Mouse (Mus musculus) intestine, embryonic 15.5 days (tissue): ENCODE data around the gene Olfr5. TPM values are rescaled to one million over a fixed set of nuclear protein-coding genes. Genes with fewer than 3 reads are reported as not detected.
"Not testable (repeated sequence)": the region's sequence is repeated elsewhere in the genome, so short reads cannot be mapped to it uniquely, and the experiment has no call there.

Experiments used
- ATAC-seq: fragments of 200-750 bp; cut with Nextera tagmentation; 2 replicates; pipeline ENCODE4 v1.8.0; 2017; ENCODE audit warnings: moderate TSS enrichment, moderate library complexity
- H3K27ac ChIP-seq: fragments of 300-500 bp; sonication (generic); 2 replicates; pipeline ENCODE4 v1.5.1; 2015; ENCODE audit warnings: mild to moderate bottlenecking, inconsistent platforms
- H3K27me3 ChIP-seq: fragments of 300-500 bp; sonication (generic); replicated peaks from 2 replicates; pipeline ENCODE4 v1.6.1; 2015; ENCODE audit warnings: inconsistent platforms
- H3K36me3 ChIP-seq: fragments of 300-500 bp; sonication (generic); 2 replicates; pipeline ENCODE4 v1.6.1; 2015; ENCODE audit warnings: inconsistent platforms
- H3K4me1 ChIP-seq: fragments of 300-500 bp; sonication (generic); replicated peaks from 2 replicates; pipeline ENCODE4 v1.6.1; 2015; ENCODE audit warnings: inconsistent platforms
- H3K4me2 ChIP-seq: fragments of 300-500 bp; sonication (generic); replicated peaks from 2 replicates; pipeline ENCODE4 v1.6.1; 2015; ENCODE audit warnings: mild to moderate bottlenecking, inconsistent platforms
- H3K4me3 ChIP-seq: fragments of 300-500 bp; sonication (generic); replicated peaks from 2 replicates; pipeline ENCODE4 v1.5.1; 2015; ENCODE audit warnings: inconsistent platforms
- H3K9ac ChIP-seq: fragments of 300-500 bp; sonication (generic); 2 replicates; pipeline ENCODE4 v1.6.1; 2015; ENCODE audit warnings: inconsistent platforms
- H3K9me3 ChIP-seq: fragments of 300-500 bp; sonication (generic); 2 replicates; pipeline ENCODE4 v1.6.1; 2016; ENCODE audit warnings: inconsistent platforms
- WGBS: fragments of 180-500 bp; shearing (Covaris S2); methylation state at CpG from one replicate; pipeline ENCODE4 v1.1.7; 2015; 5-methylcytosine and 5-hydroxymethylcytosine counted together
- polyA plus RNA-seq: library from polyadenylated mRNA; unstranded; fragments of >200 nt; fragmentation: Nextera tagmentation; extraction: Ambion mirVana; gene quantifications from 2 replicates; pipeline ENCODE4 v1.2.1, GENCODE M21; 2015

Olfr5 gene
- polyA plus RNA-seq, result not detected in 2 replicates

DNA sequence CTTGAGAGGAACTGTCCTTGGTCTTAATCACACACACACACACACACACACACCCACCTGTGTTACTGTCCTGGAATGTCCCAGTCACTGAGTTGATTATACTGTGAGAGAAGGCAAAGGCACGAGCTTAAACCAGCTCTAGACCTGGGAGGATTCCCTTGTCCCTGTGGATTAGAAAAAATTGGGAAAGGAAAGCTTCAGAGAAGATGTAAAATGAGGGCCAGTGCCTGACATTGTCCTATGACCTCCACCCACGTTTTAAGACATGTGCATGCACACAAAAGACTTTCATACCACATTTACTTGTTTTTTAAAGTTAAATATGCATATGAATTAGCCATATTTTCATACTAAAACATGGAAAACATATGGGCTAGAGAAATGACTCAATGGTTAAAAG lies at the start of gene Olfr5:
Olfr5 (minus strand) TSS at position 101 of the 400 bp plus-strand sequence.
- WGBS, result 36% methylated on average over 2 of the region's 2 CpGs
- H3K9ac ChIP-seq, result no peak within 1 kb of the TSS
- no peaks in the 10 kb centered on the region for H3K36me3 ChIP-seq
- H3K4me3 ChIP-seq, result no peak within 1 kb of the TSS
- no peaks in the 10 kb centered on the region for H3K27me3 ChIP-seq
- no peaks in the 10 kb centered on the region for H3K9me3 ChIP-seq
- no peak within 1 kb of the TSS for H3K27ac ChIP-seq
- ATAC-seq, result no peak
- no peak within 1 kb of the TSS for H3K4me2 ChIP-seq
- no peaks in the 10 kb centered on the region for H3K4me1 ChIP-seq

DNA sequence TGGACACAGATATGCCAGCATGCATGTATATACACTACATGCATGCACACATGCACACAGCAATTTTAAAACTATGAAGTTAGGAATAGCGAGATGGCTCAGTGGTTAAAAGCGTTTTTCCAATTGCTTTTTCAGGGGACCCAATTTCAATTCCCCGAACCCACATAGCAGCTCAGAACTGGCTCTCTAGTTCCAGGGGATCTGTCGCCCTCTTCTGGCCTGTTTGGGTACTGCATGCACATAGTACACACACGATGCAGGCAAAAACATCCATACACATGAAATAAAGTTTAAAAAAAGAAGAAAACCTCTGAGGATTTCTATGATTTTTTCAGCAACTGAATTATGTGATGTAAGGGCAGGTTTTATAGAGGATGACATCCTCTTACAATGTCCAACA lies 39.4 kb upstream of the Olfr5 start:
- WGBS, result 64% methylated on average over 5 of the region's 5 CpGs
- no peak overlapping the region for H3K4me2 ChIP-seq
- no peak for ATAC-seq

DNA sequence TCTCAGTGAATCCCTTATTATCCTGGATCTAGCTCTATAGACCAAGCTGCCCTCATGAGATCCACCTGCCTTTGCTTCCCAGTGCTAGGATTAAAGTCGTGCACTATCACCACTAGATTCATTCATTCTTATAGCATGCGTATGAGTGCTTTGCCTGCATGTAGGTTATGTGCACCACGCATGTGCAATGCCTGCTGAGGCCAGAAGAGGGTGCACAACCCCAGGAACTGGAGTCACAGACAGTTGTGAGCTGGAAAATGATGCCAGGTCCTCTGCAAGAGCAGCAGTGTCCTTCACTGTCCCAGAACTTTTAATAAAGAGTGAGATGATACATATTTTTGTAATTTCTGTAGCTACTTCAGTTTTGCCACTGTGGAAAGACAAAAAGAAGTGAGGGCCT lies 38.3 kb upstream of the Olfr5 start:
- no peak for ATAC-seq
- no peaks in the 10 kb centered on the region for H3K4me1 ChIP-seq
- no peak overlapping the region for H3K27ac ChIP-seq
- H3K9me3 ChIP-seq, result no peaks in the 10 kb centered on the region
- WGBS, result 53% methylated on average over 3 of the region's 3 CpGs
- H3K9ac ChIP-seq, result no peak overlapping the region
- H3K4me3 ChIP-seq, result no peak overlapping the region
- no peak overlapping the region for H3K4me2 ChIP-seq
- no peaks in the 10 kb centered on the region for H3K27me3 ChIP-seq
- H3K36me3 ChIP-seq, result no peaks in the 10 kb centered on the region

More for the DNA sequence above, 39.4 kb upstream of the Olfr5 start:
- Histone ChIP-seq H3K4me3 (no peak overlapping the region), H3K27me3 (no peaks in the 10 kb centered on the region), H3K9me3 (no peaks in the 10 kb centered on the region), H3K36me3 (no peaks in the 10 kb centered on the region), H3K9ac (no peak overlapping the region), H3K27ac (no peak overlapping the region), H3K4me1 (no peaks in the 10 kb centered on the region)

DNA sequence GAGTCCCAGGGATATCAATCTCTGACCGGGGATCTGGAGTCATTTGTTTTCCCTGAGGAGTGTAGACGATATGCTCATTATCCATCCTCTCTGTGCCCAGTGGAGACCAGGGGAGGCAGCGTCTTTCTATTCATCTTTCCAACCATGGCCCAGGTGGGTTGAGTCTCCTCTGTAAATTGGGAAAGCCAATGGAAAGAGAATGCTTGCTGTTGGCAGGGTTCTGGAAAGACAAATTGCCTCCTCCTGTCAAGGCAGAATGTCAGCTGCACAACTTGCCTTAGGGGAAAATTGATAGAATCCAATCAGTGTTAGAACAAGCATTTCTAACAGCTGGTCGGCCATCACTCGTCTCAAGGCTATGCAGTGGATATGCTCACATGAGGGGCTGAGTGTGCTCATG lies 36.1 kb upstream of the Olfr5 start, which contains the start of gene Olfr1349:
Olfr1349 (minus strand) TSS at position 101 of the 400 bp plus-strand sequence.
- WGBS, result 86% methylated on average over 5 of the region's 5 CpGs
- no peak within 1 kb of the TSS for H3K4me2 ChIP-seq

DNA sequence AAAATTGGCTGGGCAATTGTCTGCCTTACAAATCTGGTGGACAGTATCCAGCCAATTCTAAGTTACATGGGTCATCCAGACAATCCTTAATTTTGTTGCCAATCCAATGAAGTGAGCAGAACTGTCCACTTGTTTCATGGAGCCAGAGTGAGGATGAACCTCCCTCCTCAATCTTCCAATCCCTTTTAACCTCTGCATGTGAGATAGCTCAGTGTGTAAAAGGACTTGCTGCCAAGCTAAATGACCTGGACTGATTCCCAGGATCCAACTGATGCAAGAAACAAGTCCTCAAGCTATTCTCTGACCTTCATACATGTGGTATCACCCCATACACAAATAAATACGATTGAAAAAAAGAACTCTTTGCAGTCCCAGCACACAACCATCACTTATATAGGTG lies 34.9 kb upstream of the Olfr5 start:
- H3K36me3 ChIP-seq, result no peaks in the 10 kb centered on the region
- WGBS, result 31% methylated on average over 1 of the region's 1 CpGs
- no peak overlapping the region for H3K9ac ChIP-seq
- no peaks in the 10 kb centered on the region for H3K9me3 ChIP-seq
- no peak overlapping the region for H3K4me2 ChIP-seq
- ATAC-seq, result no peak
- no peaks in the 10 kb centered on the region for H3K4me1 ChIP-seq
- H3K4me3 ChIP-seq, result no peak overlapping the region
- no peaks in the 10 kb centered on the region for H3K27me3 ChIP-seq
- no peak overlapping the region for H3K27ac ChIP-seq

More for the DNA sequence above, 36.1 kb upstream of the Olfr5 start, which contains the start of gene Olfr1349:
- no peak within 1 kb of the TSS for H3K27ac ChIP-seq
- no peaks in the 10 kb centered on the region for H3K4me1 ChIP-seq
- H3K27me3 ChIP-seq, result no peaks in the 10 kb centered on the region
- no peak within 1 kb of the TSS for H3K4me3 ChIP-seq
- H3K9ac ChIP-seq, result no peak within 1 kb of the TSS
- H3K36me3 ChIP-seq, result no peaks in the 10 kb centered on the region
- H3K9me3 ChIP-seq, result no peaks in the 10 kb centered on the region
- no peak for ATAC-seq

DNA sequence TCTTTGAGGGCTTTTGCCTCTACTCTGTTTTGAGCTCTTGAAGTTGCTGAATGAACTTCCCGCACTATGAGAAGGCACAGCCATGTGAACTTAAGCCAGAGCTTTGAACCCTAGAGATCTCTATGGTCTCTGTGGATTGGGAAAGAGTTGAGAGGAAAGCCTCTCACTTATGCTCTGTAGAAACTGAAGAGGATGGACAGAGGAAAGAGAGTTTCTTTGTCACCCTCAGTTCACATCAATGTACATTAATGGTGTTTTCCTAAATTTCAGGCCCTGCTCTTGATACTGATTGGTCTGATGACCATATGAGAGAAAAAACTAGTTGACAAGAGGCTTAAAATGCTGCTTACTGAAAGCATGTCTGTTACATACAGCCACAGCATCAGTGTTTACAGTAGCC lies 21.9 kb upstream of the Olfr5 start, which contains the start of gene Olfr1348:
Olfr1348 (minus strand) TSS at position 101 of the 400 bp plus-strand sequence.
- H3K4me2 ChIP-seq, result no peak within 1 kb of the TSS
- no peak for ATAC-seq
- no peaks in the 10 kb centered on the region for H3K9me3 ChIP-seq
- H3K36me3 ChIP-seq, result no peaks in the 10 kb centered on the region
- no peak within 1 kb of the TSS for H3K9ac ChIP-seq
- H3K4me1 ChIP-seq, result no peaks in the 10 kb centered on the region
- 91% methylated on average over 1 of the region's 1 CpGs for WGBS
- no peaks in the 10 kb centered on the region for H3K27me3 ChIP-seq
- no peak within 1 kb of the TSS for H3K27ac ChIP-seq
- no peak within 1 kb of the TSS for H3K4me3 ChIP-seq

DNA sequence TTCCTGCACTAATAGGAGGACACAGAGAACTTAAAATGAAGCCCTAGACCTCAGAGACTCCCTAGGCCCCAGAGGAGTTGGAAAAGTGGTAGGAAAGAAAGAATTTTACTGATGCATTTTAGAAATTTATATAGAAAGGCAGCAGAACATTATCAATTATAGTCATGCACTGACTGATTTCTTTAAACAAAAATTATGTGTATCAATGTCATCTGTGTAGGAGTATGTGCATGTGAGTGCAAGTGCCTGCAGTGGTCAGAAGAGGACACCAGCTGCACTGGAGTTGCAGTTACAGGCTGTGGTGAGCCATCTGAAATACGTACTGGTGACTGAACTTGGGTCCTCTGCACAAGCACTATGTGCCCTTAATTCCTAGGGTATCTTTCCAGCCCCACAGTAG lies 12.9 kb upstream of the Olfr5 start, which contains the start of gene Olfr1347:
Olfr1347 (minus strand) TSS at position 101 of the 400 bp plus-strand sequence.
- Histone ChIP-seq H3K36me3 (no peaks in the 10 kb centered on the region), H3K4me1 (no peaks in the 10 kb centered on the region), H3K27me3 (no peaks in the 10 kb centered on the region), H3K27ac (no peak within 1 kb of the TSS), H3K9ac (no peak within 1 kb of the TSS), H3K4me3 (no peak within 1 kb of the TSS), H3K4me2 (no peak within 1 kb of the TSS), H3K9me3 (no peaks in the 10 kb centered on the region)
- WGBS, result 74% methylated on average over 1 of the region's 1 CpGs
- no peak for ATAC-seq

DNA sequence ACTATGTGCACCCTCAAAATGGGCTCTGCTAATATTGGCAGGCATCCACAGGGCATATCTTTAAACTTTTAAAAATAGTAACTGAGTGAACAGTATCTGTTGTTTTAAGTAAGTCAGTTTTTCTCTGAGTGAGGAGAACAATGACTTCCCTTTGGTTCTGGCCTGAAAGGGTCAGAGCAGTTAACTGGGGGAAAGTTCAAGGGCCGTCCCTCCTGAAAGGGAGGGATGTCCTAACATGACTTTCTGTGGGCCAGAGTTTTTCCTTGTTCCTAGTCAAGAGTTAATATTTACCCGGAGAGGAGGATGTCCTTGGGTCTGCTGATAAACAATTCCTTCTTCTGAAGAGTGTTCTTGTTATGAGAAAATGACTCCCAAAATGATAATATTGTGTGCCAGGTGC lies 9.1 kb downstream of the Olfr5 start:
- not testable (repeated sequence) for H3K4me1 ChIP-seq, H3K27me3 ChIP-seq, H3K36me3 ChIP-seq, H3K4me2 ChIP-seq, H3K9me3 ChIP-seq, H3K4me3 ChIP-seq, H3K9ac ChIP-seq, H3K27ac ChIP-seq, ATAC-seq
- 53% methylated on average over 2 of the region's 2 CpGs for WGBS

DNA sequence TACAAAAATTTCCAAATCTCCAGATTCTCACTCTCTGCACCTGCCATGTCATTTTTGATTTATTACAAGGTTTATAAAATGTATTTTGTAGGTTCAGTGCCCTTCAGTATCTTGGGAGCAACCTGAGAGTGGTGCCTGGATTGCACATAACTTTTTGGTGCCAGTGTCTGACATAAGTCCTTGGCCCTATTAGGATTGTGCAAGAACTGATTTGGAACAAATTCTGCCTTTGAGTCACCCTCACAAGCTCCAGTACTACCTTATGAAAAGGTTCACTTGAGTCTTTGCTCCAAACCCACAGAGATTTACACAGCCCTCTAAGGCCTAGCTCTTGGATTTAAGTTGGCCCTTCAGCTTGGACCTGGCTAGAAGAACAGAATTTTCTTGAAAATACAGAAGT lies 19.8 kb downstream of the Olfr5 start, which contains the start of gene Olfr1346:
Olfr1346 (plus strand) TSS at position 151 of the 400 bp plus-strand sequence.
- Histone ChIP-seq H3K27me3 (no peaks in the 10 kb centered on the region), H3K9me3 (no peaks in the 10 kb centered on the region), H3K9ac (no peak within 1 kb of the TSS), H3K4me3 (no peak within 1 kb of the TSS), H3K4me1 (no peaks in the 10 kb centered on the region), H3K27ac (no peak within 1 kb of the TSS), H3K4me2 (no peak within 1 kb of the TSS), H3K36me3 (no peaks in the 10 kb centered on the region)
- no peak for ATAC-seq

DNA sequence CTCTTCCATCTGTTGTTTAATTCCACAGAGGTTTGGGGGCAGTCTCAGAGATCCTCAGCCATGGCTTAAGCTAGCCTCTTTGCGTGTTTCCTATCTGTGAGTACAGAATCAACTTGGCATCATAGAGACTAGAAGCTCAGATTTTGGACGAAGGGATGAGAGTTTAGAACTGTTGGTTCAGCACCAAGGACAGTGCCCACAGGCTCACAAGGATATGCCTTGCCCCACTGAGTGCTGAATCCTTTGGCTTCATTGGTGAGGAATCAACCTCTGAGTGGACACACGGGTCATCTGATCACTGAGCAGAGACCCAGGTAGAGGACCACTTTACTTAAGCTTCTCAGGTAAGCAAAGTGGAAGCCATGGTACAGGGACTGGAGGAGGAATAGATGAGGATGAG lies 30.3 kb downstream of the Olfr5 start:
- H3K4me2 ChIP-seq, result no peak overlapping the region
- no peaks in the 10 kb centered on the region for H3K9me3 ChIP-seq
- H3K4me3 ChIP-seq, result no peak overlapping the region
- H3K27ac ChIP-seq, result no peak overlapping the region
- no peak for ATAC-seq
- 45% methylated on average over 3 of the region's 3 CpGs for WGBS
- no peak overlapping the region for H3K9ac ChIP-seq
- H3K27me3 ChIP-seq, result no peaks in the 10 kb centered on the region
- H3K4me1 ChIP-seq, result no peaks in the 10 kb centered on the region
- H3K36me3 ChIP-seq, result no peaks in the 10 kb centered on the region

DNA sequence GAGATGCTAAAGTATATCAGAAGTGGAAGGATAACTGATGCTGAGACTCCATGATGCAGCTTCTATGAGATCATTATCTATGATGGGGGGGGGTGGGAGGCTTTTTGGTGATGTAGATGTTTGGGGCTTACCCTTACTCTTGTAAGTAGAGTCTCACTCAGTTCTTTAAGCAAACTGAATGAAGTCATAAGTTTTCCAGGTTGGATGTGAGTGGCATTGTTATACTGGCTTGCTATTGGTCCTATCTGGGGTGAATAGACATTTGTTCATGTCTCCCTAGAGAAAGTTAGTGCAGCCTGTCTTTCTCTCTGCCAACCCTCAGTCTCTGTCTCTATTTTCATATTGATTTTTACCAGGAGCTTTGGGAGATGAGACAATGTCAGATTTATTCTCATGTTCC lies 30.9 kb downstream of the Olfr5 start, which contains the start of gene Olfr1336:
Olfr1336 (plus strand) TSS at position 301 of the 400 bp plus-strand sequence.
- H3K9me3 ChIP-seq, result no peaks in the 10 kb centered on the region
- H3K9ac ChIP-seq, result no peak within 1 kb of the TSS
- H3K4me2 ChIP-seq, result no peak within 1 kb of the TSS
- no peak within 1 kb of the TSS for H3K27ac ChIP-seq
- H3K27me3 ChIP-seq, result no peaks in the 10 kb centered on the region
- no peaks in the 10 kb centered on the region for H3K4me1 ChIP-seq
- H3K36me3 ChIP-seq, result no peaks in the 10 kb centered on the region
- no peak within 1 kb of the TSS for H3K4me3 ChIP-seq
- ATAC-seq, result no peak

DNA sequence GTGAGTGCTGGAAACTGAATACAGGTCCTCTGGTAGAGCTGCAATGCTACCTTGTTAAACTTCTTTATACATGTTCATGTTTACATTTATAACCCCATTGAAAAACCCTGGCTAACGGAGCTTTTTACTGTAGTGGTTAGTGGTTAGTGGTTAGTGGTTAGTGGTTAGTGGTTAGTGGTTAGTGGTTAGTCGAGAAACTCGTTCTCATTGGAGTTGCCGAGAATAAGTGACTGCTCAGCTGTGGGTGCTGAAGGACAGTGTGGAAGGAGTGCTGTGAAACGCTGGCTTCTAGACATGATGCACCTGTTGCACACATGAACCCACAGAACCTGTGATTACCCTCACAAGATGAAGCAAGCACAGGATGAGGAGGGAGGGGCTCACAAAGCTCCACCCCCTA lies 39.0 kb downstream of the Olfr5 start:
- Histone ChIP-seq H3K9me3 (no peaks in the 10 kb centered on the region), H3K27ac (no peak overlapping the region), H3K9ac (no peak overlapping the region), H3K27me3 (no peaks in the 10 kb centered on the region), H3K4me1 (no peaks in the 10 kb centered on the region), H3K36me3 (no peaks in the 10 kb centered on the region), H3K4me3 (no peak overlapping the region), H3K4me2 (no peak overlapping the region)
- 78% methylated on average over 5 of the region's 5 CpGs for WGBS
- no peak for ATAC-seq

DNA sequence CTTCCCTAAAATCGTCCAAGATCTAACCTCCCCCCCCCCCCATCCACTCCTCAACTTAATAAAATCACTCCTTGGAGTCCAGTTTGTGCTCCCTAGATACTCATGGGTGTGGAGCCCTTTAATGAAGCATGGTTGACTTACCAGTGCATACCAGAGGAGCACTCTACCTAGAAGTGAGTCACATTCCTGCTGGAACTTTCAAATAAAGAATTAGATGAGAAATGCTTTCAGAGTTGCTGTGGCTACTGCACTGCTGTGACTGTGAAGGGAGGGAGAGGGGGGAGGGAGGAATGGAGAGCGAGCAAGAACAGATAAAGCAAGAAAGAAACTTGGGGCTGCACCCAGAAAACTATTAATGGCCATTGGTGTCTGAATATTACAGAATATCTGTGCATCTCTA lies 45.6 kb downstream of the Olfr5 start:
- H3K4me2 ChIP-seq, result no peak overlapping the region
- H3K9me3 ChIP-seq, result no peaks in the 10 kb centered on the region
- 63% methylated on average over 2 of the region's 2 CpGs for WGBS
- no peak for ATAC-seq
- no peak overlapping the region for H3K4me3 ChIP-seq
- no peak overlapping the region for H3K27ac ChIP-seq
- H3K27me3 ChIP-seq, result no peaks in the 10 kb centered on the region
- no peak overlapping the region for H3K9ac ChIP-seq
- H3K36me3 ChIP-seq, result no peaks in the 10 kb centered on the region
- H3K4me1 ChIP-seq, result no peaks in the 10 kb centered on the region
